Mouse (Mus musculus) hindbrain, embryonic 13.5 days (tissue): ENCODE data around the gene Nnmt. TPM values are rescaled to one million over a fixed set of nuclear protein-coding genes. Genes with fewer than 3 reads are reported as not detected.

Experiments used
- ATAC-seq: fragments of 200-750 bp; cut with Nextera tagmentation; 2 replicates; pipeline ENCODE4 v1.8.0; 2017; ENCODE audit warnings: moderate TSS enrichment; ENCODE audit not compliant: low FRiP score
- H3K27ac ChIP-seq: fragments of 300-500 bp; sonication (generic); 2 replicates; pipeline ENCODE4 v1.5.1; 2015; ENCODE audit warnings: inconsistent platforms, mild to moderate bottlenecking, moderate library complexity
- H3K27me3 ChIP-seq: fragments of 300-500 bp; sonication (generic); 2 replicates; pipeline ENCODE4 v1.6.1; 2015; ENCODE audit warnings: mild to moderate bottlenecking, inconsistent platforms
- H3K36me3 ChIP-seq: fragments of 300-500 bp; sonication (generic); 2 replicates; pipeline ENCODE4 v1.6.1; 2015; ENCODE audit warnings: mild to moderate bottlenecking, inconsistent platforms
- H3K4me1 ChIP-seq: fragments of 300-500 bp; sonication (generic); replicated peaks from 2 replicates; pipeline ENCODE4 v1.6.1; 2015; ENCODE audit warnings: inconsistent platforms
- H3K4me2 ChIP-seq: fragments of 300-500 bp; sonication (generic); 2 replicates; pipeline ENCODE4 v1.6.1; 2015; ENCODE audit warnings: inconsistent platforms, mild to moderate bottlenecking, moderate library complexity
- H3K4me3 ChIP-seq: fragments of 300-500 bp; sonication (generic); 2 replicates; pipeline ENCODE4 v1.5.1; 2015; ENCODE audit warnings: mild to moderate bottlenecking, inconsistent platforms
- H3K9ac ChIP-seq: fragments of 300-500 bp; sonication (generic); 2 replicates; pipeline ENCODE4 v1.6.1; 2015; ENCODE audit warnings: mild to moderate bottlenecking, inconsistent platforms
- H3K9me3 ChIP-seq: fragments of 300-500 bp; sonication (generic); 2 replicates; pipeline ENCODE4 v1.6.1; 2016; ENCODE audit warnings: inconsistent platforms
- WGBS: fragments of 180-500 bp; shearing (Covaris S2); methylation state at CpG from one replicate; pipeline ENCODE4 v1.1.7; 2015; 5-methylcytosine and 5-hydroxymethylcytosine counted together
- polyA plus RNA-seq: library from polyadenylated mRNA; unstranded; fragments of >200 nt; fragmentation: Nextera tagmentation; extraction: Ambion mirVana; gene quantifications from 2 replicates; pipeline ENCODE4 v1.2.1, GENCODE M21; 2015

Nnmt gene
- polyA plus RNA-seq, 1 experiment from 2014 or later, result 0.81 TPM

- Histone ChIP-seq H3K4me3 (no peak overlapping the region), H3K4me1 (peaks cover 12% of the 10 kb centered on the region), H3K27me3 (no peaks in the 10 kb centered on the region), H3K4me2 (no peak overlapping the region), H3K36me3 (no peaks in the 10 kb centered on the region), H3K27ac (no peak overlapping the region), H3K9ac (no peak overlapping the region), H3K9me3 (no peaks in the 10 kb centered on the region)
- 81% methylated on average over 8 of the region's 8 CpGs for WGBS
- ATAC-seq, result no peak
Observed at GRCm38 (mm10) chr9:48618111-48618510, 13.2 kb upstream of the Nnmt start.

- ATAC-seq, result no peak
- no peaks in the 10 kb centered on the region for H3K9me3 ChIP-seq
- no peak overlapping the region for H3K9ac ChIP-seq
- 92% methylated on average over 3 of the region's 3 CpGs for WGBS
- H3K4me2 ChIP-seq, result no peak overlapping the region
- H3K27ac ChIP-seq, result no peak overlapping the region
- peaks cover 12% of the 10 kb centered on the region for H3K4me1 ChIP-seq
- H3K36me3 ChIP-seq, result no peaks in the 10 kb centered on the region
- H3K27me3 ChIP-seq, result no peaks in the 10 kb centered on the region
- H3K4me3 ChIP-seq, result no peak overlapping the region
Observed at GRCm38 (mm10) chr9:48617511-48618010, 12.6 kb upstream of the Nnmt start.

- H3K9me3 ChIP-seq, result no peaks in the 10 kb centered on the region
- H3K36me3 ChIP-seq, result no peaks in the 10 kb centered on the region
- 91% methylated on average over 4 of the region's 4 CpGs for WGBS
- no peaks in the 10 kb centered on the region for H3K4me1 ChIP-seq
- no peak for ATAC-seq
- no peak overlapping the region for H3K27ac ChIP-seq
- H3K4me2 ChIP-seq, result no peak overlapping the region
- H3K4me3 ChIP-seq, result no peak overlapping the region
- H3K27me3 ChIP-seq, result no peaks in the 10 kb centered on the region
- no peak overlapping the region for H3K9ac ChIP-seq
Observed at GRCm38 (mm10) chr9:48613221-48613620, 8.3 kb upstream of the Nnmt start.

- WGBS, result 87% methylated on average over 5 of the region's 5 CpGs
- H3K9ac ChIP-seq, result no peak overlapping the region
- H3K9me3 ChIP-seq, result no peaks in the 10 kb centered on the region
- H3K27me3 ChIP-seq, result no peaks in the 10 kb centered on the region
- H3K4me1 ChIP-seq, result no peaks in the 10 kb centered on the region
- H3K36me3 ChIP-seq, result no peaks in the 10 kb centered on the region
- no peak overlapping the region for H3K27ac ChIP-seq
- H3K4me2 ChIP-seq, result no peak overlapping the region
- no peak for ATAC-seq
- H3K4me3 ChIP-seq, result no peak overlapping the region
Observed at GRCm38 (mm10) chr9:48612542-48612941, 7.6 kb upstream of the Nnmt start.

GRCm38 (mm10) chr9:48611032-48611431 is 6.1 kb upstream of the Nnmt start:
- 55% methylated on average over 1 of the region's 1 CpGs for WGBS
- no peaks in the 10 kb centered on the region for H3K9me3 ChIP-seq
- no peak overlapping the region for H3K4me3 ChIP-seq
- no peak overlapping the region for H3K27ac ChIP-seq
- ATAC-seq, result no peak
- H3K4me2 ChIP-seq, result no peak overlapping the region
- no peak overlapping the region for H3K9ac ChIP-seq
- no peaks in the 10 kb centered on the region for H3K36me3 ChIP-seq
- H3K27me3 ChIP-seq, result no peaks in the 10 kb centered on the region
- H3K4me1 ChIP-seq, result no peaks in the 10 kb centered on the region

- Histone ChIP-seq H3K9ac (no peak overlapping the region), H3K4me1 (no peaks in the 10 kb centered on the region), H3K4me2 (no peak overlapping the region), H3K36me3 (no peaks in the 10 kb centered on the region), H3K27me3 (no peaks in the 10 kb centered on the region), H3K4me3 (no peak overlapping the region), H3K9me3 (no peaks in the 10 kb centered on the region), H3K27ac (no peak overlapping the region)
- WGBS, result 70% methylated on average over 4 of the region's 4 CpGs
- ATAC-seq, result no peak
Observed at GRCm38 (mm10) chr9:48609734-48610133, 4.8 kb upstream of the Nnmt start.

GRCm38 (mm10) chr9:48607417-48607816 is 2.5 kb upstream of the Nnmt start:
- WGBS, result 32% methylated on average over 7 of the region's 7 CpGs

GRCm38 (mm10) chr9:48606171-48606570 is 1.2 kb upstream of the Nnmt start:
- no peaks in the 10 kb centered on the region for H3K9me3 ChIP-seq
- no peaks in the 10 kb centered on the region for H3K4me1 ChIP-seq
- 93% methylated on average over 7 of the region's 7 CpGs for WGBS
- H3K27ac ChIP-seq, result no peak overlapping the region
- no peak for ATAC-seq
- no peaks in the 10 kb centered on the region for H3K36me3 ChIP-seq
- no peak overlapping the region for H3K9ac ChIP-seq
- no peak overlapping the region for H3K4me2 ChIP-seq
- H3K27me3 ChIP-seq, result no peaks in the 10 kb centered on the region
- H3K4me3 ChIP-seq, result no peak overlapping the region

More at GRCm38 (mm10) chr9:48607417-48607816, 2.5 kb upstream of the Nnmt start:
- Histone ChIP-seq H3K9me3 (no peaks in the 10 kb centered on the region), H3K4me3 (no peak overlapping the region), H3K9ac (no peak overlapping the region), H3K4me2 (no peak overlapping the region), H3K27ac (no peak overlapping the region), H3K36me3 (no peaks in the 10 kb centered on the region), H3K27me3 (no peaks in the 10 kb centered on the region), H3K4me1 (no peaks in the 10 kb centered on the region)
- ATAC-seq, result no peak

- Histone ChIP-seq H3K4me2 (no peak overlapping the region), H3K36me3 (no peaks in the 10 kb centered on the region), H3K27ac (no peak overlapping the region), H3K4me1 (no peaks in the 10 kb centered on the region), H3K27me3 (no peaks in the 10 kb centered on the region), H3K9me3 (no peaks in the 10 kb centered on the region), H3K9ac (no peak overlapping the region), H3K4me3 (no peak overlapping the region)
- 87% methylated on average over 5 of the region's 5 CpGs for WGBS
- no peak for ATAC-seq
Observed at GRCm38 (mm10) chr9:48605697-48606096, 744 bp upstream of the Nnmt start.

- H3K4me2 ChIP-seq, result no peak overlapping the region
- H3K4me1 ChIP-seq, result no peaks in the 10 kb centered on the region
- H3K9me3 ChIP-seq, result no peaks in the 10 kb centered on the region
- 65% methylated on average over 1 of the region's 1 CpGs for WGBS
- no peak overlapping the region for H3K27ac ChIP-seq
- H3K27me3 ChIP-seq, result no peaks in the 10 kb centered on the region
- ATAC-seq, result no peak
- H3K4me3 ChIP-seq, result no peak overlapping the region
- no peak overlapping the region for H3K9ac ChIP-seq
- no peaks in the 10 kb centered on the region for H3K36me3 ChIP-seq
Observed at GRCm38 (mm10) chr9:48604226-48604625, 727 bp downstream of the Nnmt start.

- ATAC-seq, result no peak
- Histone ChIP-seq H3K27me3 (no peaks in the 10 kb centered on the region), H3K4me1 (0 out of 2 replicates have a peak, but pooled peaks cover 5% of the 10 kb centered on the region), H3K36me3 (no peaks in the 10 kb centered on the region), H3K4me3 (no peak overlapping the region), H3K9me3 (no peaks in the 10 kb centered on the region), H3K4me2 (no peak overlapping the region), H3K9ac (no peak overlapping the region), H3K27ac (no peak overlapping the region)
- 82% methylated on average over 9 of the region's 9 CpGs for WGBS
Observed at GRCm38 (mm10) chr9:48600881-48601280, 4.1 kb downstream of the Nnmt start.

GRCm38 (mm10) chr9:48600066-48600465 is 4.9 kb downstream of the Nnmt start:
- no peaks in the 10 kb centered on the region for H3K9me3 ChIP-seq
- 71% methylated on average over 2 of the region's 2 CpGs for WGBS
- H3K4me2 ChIP-seq, result no peak overlapping the region

GRCm38 (mm10) chr9:48597494-48597893 is 7.5 kb downstream of the Nnmt start:
- ATAC-seq, result no peak
- 81% methylated on average over 5 of the region's 5 CpGs for WGBS
- H3K9me3 ChIP-seq, result no peaks in the 10 kb centered on the region

More at GRCm38 (mm10) chr9:48600066-48600465, 4.9 kb downstream of the Nnmt start:
- H3K27me3 ChIP-seq, result no peaks in the 10 kb centered on the region
- no peak overlapping the region for H3K4me3 ChIP-seq
- H3K27ac ChIP-seq, result no peak overlapping the region
- no peak for ATAC-seq
- no peaks in the 10 kb centered on the region for H3K36me3 ChIP-seq
- H3K4me1 ChIP-seq, result 0 out of 2 replicates have a peak, but pooled peaks cover 5% of the 10 kb centered on the region
- no peak overlapping the region for H3K9ac ChIP-seq

More at GRCm38 (mm10) chr9:48597494-48597893, 7.5 kb downstream of the Nnmt start:
- Histone ChIP-seq H3K36me3 (no peaks in the 10 kb centered on the region), H3K4me3 (no peak overlapping the region), H3K4me1 (0 out of 2 replicates have a peak, but pooled peaks cover 5% of the 10 kb centered on the region), H3K9ac (no peak overlapping the region), H3K4me2 (no peak overlapping the region), H3K27ac (no peak overlapping the region), H3K27me3 (no peaks in the 10 kb centered on the region)
